Mouse (Mus musculus): ENCODE data around the gene Obp2b. TPM values are rescaled to one million over a fixed set of nuclear protein-coding genes. Genes with fewer than 3 reads are reported as not detected.
"Not testable (repeated sequence)": the region's sequence is repeated elsewhere in the genome, so short reads cannot be mapped to it uniquely, and the experiment has no call there.

The Obp2b gene
- not detected in 2 replicates for polyA plus RNA-seq (2012; rRNA removed)

DNA sequence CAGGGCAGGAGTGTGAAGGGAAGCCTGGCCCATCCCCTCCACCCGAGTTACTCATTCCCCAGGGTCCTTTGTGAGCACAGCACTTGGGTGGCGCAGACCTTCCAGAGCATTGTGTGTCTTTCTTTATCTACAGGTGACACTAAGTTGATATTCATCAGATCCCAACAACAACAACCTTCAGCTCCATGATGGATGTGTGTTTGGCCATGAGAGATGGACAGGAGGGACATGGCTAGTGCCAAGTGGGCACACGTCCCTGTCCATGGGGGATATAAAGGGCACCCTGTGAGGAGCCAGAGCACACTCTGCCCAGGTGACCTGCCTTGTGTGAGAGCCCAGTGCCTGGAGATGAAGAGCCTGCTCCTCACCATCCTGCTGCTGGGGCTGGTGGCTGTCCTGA lies at the start of gene Obp2b:
Gene Obp2b (plus strand): TSS at position 301 of the 400 bp plus-strand sequence.
- WGBS = 94% methylated on average over 3 of the region's 3 CpGs
- not testable (repeated sequence) for H3K4me3 ChIP-seq (ENCODE audit: control insufficient read depth, insufficient read depth, low read length); DNase-seq; H3K27me3 ChIP-seq (ENCODE audit: control insufficient read depth, insufficient read depth, low read length); H3K36me3 ChIP-seq (ENCODE audit: control insufficient read depth, insufficient read depth, low read length); H3K4me1 ChIP-seq (replicated peaks; ENCODE audit: control insufficient read depth, insufficient read depth, low read length); H3K27ac ChIP-seq (ENCODE audit: control insufficient read depth, insufficient read depth, low read length)

DNA sequence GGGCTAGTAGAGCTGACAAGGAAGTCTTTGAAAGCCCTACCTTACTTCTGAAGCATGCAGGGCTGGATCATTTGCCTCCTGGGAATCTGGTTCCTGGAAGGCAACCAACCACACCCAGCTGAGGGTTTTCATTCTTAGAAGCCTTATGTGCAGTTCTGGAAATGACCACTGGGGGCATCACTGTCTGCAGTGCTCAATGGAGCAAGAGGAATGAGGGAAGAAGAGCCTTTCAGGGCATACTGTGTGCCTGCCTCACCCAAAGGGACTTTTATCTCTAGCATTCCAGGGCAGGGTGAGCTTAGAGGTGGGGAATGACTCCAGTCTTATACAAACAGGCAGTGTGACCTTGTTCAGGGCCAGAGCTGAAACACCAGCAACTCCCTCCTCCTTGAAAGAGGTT lies 42.2 kb upstream of the Obp2b start:
- Histone ChIP-seq H3K4me1 (replicated peaks; ENCODE audit: control insufficient read depth, insufficient read depth, low read length) (no peaks in the 10 kb centered on the region), H3K4me3 (ENCODE audit: control insufficient read depth, insufficient read depth, low read length) (no peak overlapping the region), H3K27ac (ENCODE audit: control insufficient read depth, insufficient read depth, low read length) (no peak overlapping the region), H3K27me3 (ENCODE audit: control insufficient read depth, insufficient read depth, low read length) (no peaks in the 10 kb centered on the region), H3K36me3 (ENCODE audit: control insufficient read depth, insufficient read depth, low read length) (no peaks in the 10 kb centered on the region)
- TF ChIP-seq POLR2A (IDR thresholded peaks at IDR 0.05; ENCODE audit: control insufficient read depth, extremely low read depth, insufficient read depth, low read length, poor library complexity) (no peak), CTCF (IDR thresholded peaks at IDR 0.05; ENCODE audit: borderline replicate concordance, control insufficient read depth, extremely low read depth, insufficient read depth, low read length, poor library complexity) (no peak)
- DNase-seq = peak; percentile 65

DNA sequence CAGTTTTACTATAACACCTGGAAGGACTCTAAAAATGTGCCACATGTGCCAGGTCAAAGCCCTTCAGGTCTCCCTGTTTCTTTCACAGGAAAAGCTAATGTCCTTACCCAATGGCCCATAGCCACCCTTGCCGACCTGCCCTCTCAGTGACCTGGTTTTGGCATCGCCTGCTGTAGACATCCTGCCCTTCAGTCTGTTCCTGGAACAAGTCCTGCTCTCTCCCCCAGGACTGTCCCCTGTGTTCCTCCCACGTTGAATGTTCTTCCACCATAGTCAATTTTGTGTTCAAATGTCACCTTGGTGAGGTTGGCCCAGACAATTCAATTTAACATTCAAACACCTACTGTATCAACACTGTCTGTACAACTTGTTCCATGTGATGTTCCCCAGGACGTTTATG lies 39.9 kb upstream of the Obp2b start:
- DNase-seq = no peak
- Histone ChIP-seq H3K4me1 (replicated peaks; ENCODE audit: control insufficient read depth, insufficient read depth, low read length) (no peaks in the 10 kb centered on the region), H3K27ac (ENCODE audit: control insufficient read depth, insufficient read depth, low read length) (no peak overlapping the region), H3K36me3 (ENCODE audit: control insufficient read depth, insufficient read depth, low read length) (no peaks in the 10 kb centered on the region), H3K27me3 (ENCODE audit: control insufficient read depth, insufficient read depth, low read length) (no peaks in the 10 kb centered on the region), H3K4me3 (ENCODE audit: control insufficient read depth, insufficient read depth, low read length) (no peak overlapping the region)
- TF ChIP-seq CTCF (IDR thresholded peaks at IDR 0.05; ENCODE audit: borderline replicate concordance, control insufficient read depth, extremely low read depth, insufficient read depth, low read length, poor library complexity) (no peak), POLR2A (IDR thresholded peaks at IDR 0.05; ENCODE audit: control insufficient read depth, extremely low read depth, insufficient read depth, low read length, poor library complexity) (no peak)
- WGBS = 83% methylated on average over 4 of the region's 4 CpGs

DNA sequence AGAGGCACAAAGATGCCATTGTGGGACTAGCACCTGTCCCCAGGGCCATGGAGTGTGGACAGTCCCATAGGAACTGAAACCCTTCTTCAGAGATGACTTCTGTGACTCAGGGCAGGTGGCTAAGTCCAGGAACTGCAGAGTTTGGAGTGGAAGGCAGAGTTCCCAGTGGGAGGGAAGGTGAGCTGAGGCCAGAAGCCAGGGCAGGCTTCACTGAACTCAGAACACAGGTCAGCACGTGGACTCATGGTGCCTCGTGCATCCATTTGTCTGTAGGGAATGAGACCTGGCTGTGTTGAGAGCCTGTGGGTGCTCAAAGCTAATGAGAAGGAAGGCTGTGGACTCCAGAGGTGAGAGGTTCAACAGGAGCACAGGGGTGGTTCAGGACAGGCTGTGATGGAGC lies 38.1 kb upstream of the Obp2b start:
- TF ChIP-seq POLR2A (IDR thresholded peaks at IDR 0.05; ENCODE audit: control insufficient read depth, extremely low read depth, insufficient read depth, low read length, poor library complexity) = no peak
- no peak for TF ChIP-seq CTCF (IDR thresholded peaks at IDR 0.05; ENCODE audit: borderline replicate concordance, control insufficient read depth, extremely low read depth, insufficient read depth, low read length, poor library complexity)
- no peak overlapping the region for H3K27ac ChIP-seq (ENCODE audit: control insufficient read depth, insufficient read depth, low read length)
- H3K4me1 ChIP-seq (replicated peaks; ENCODE audit: control insufficient read depth, insufficient read depth, low read length) = no peaks in the 10 kb centered on the region
- no peak for DNase-seq
- H3K4me3 ChIP-seq (ENCODE audit: control insufficient read depth, insufficient read depth, low read length) = no peak overlapping the region
- H3K27me3 ChIP-seq (ENCODE audit: control insufficient read depth, insufficient read depth, low read length) = no peaks in the 10 kb centered on the region
- H3K36me3 ChIP-seq (ENCODE audit: control insufficient read depth, insufficient read depth, low read length) = no peaks in the 10 kb centered on the region
- 87% methylated on average over 2 of the region's 2 CpGs for WGBS

GRCm38 (mm10) chr2:25699743-25700142 lies 37.1 kb upstream of the Obp2b start, which contains the start of gene Obp2a:
Obp2a (plus strand) TSS chr2:25700043.
- H3K27me3 ChIP-seq (ENCODE audit: control insufficient read depth, insufficient read depth, low read length); H3K4me3 ChIP-seq (ENCODE audit: control insufficient read depth, insufficient read depth, low read length); H3K27ac ChIP-seq (ENCODE audit: control insufficient read depth, insufficient read depth, low read length); H3K36me3 ChIP-seq (ENCODE audit: control insufficient read depth, insufficient read depth, low read length); H3K4me1 ChIP-seq (replicated peaks; ENCODE audit: control insufficient read depth, insufficient read depth, low read length); DNase-seq: not testable (repeated sequence)
- WGBS = 92% methylated on average over 3 of the region's 3 CpGs

- DNase-seq = no peak
- Histone ChIP-seq H3K27ac (ENCODE audit: control insufficient read depth, insufficient read depth, low read length) (no peak overlapping the region), H3K4me3 (ENCODE audit: control insufficient read depth, insufficient read depth, low read length) (no peak overlapping the region), H3K27me3 (ENCODE audit: control insufficient read depth, insufficient read depth, low read length) (no peaks in the 10 kb centered on the region), H3K4me1 (replicated peaks; ENCODE audit: control insufficient read depth, insufficient read depth, low read length) (no peaks in the 10 kb centered on the region), H3K36me3 (ENCODE audit: control insufficient read depth, insufficient read depth, low read length) (no peaks in the 10 kb centered on the region)
- 72% methylated on average over 5 of the region's 5 CpGs for WGBS
- TF ChIP-seq CTCF (IDR thresholded peaks at IDR 0.05; ENCODE audit: borderline replicate concordance, control insufficient read depth, extremely low read depth, insufficient read depth, low read length, poor library complexity) = no peak
- no peak for TF ChIP-seq POLR2A (IDR thresholded peaks at IDR 0.05; ENCODE audit: control insufficient read depth, extremely low read depth, insufficient read depth, low read length, poor library complexity)
Observed at GRCm38 (mm10) chr2:25701001-25701400, 35.8 kb upstream of the Obp2b start.

DNA sequence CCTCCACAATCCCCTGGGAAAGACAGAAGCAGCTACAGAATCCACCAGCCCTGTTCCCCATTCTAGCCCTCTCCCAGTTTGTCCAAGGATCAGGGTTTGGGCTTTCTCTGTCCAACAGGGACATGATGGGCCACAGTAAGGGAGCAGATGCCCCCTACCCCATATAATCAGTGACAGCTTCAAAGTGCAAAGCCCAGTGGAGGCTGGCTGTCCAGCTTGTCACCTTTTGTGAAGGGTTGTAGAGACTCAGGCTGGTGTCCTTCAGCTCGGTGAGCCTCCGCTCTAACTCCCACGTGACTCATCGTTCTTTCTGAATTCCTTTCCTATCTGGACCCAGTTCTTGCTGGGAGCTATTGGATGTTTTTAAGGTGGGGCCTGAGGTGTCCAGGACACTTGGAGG lies 33.1 kb upstream of the Obp2b start:
- Histone ChIP-seq H3K4me1 (replicated peaks; ENCODE audit: control insufficient read depth, insufficient read depth, low read length) (peaks cover 3% of the 10 kb centered on the region), H3K27ac (ENCODE audit: control insufficient read depth, insufficient read depth, low read length) (no peak overlapping the region), H3K36me3 (ENCODE audit: control insufficient read depth, insufficient read depth, low read length) (no peaks in the 10 kb centered on the region), H3K4me3 (ENCODE audit: control insufficient read depth, insufficient read depth, low read length) (no peak overlapping the region), H3K27me3 (ENCODE audit: control insufficient read depth, insufficient read depth, low read length) (no peaks in the 10 kb centered on the region; the same call in 1 of the 2 replicates)
- 95% methylated on average over 4 of the region's 4 CpGs for WGBS
- DNase-seq = no peak
- TF ChIP-seq POLR2A (IDR thresholded peaks at IDR 0.05; ENCODE audit: control insufficient read depth, extremely low read depth, insufficient read depth, low read length, poor library complexity) (no peak), CTCF (IDR thresholded peaks at IDR 0.05; ENCODE audit: borderline replicate concordance, control insufficient read depth, extremely low read depth, insufficient read depth, low read length, poor library complexity) (no peak)

Measured in thymus, adult 2 months (tissue).